ENCODE assay signal across 25 mouse cellular contexts in the genomic region with DNA sequence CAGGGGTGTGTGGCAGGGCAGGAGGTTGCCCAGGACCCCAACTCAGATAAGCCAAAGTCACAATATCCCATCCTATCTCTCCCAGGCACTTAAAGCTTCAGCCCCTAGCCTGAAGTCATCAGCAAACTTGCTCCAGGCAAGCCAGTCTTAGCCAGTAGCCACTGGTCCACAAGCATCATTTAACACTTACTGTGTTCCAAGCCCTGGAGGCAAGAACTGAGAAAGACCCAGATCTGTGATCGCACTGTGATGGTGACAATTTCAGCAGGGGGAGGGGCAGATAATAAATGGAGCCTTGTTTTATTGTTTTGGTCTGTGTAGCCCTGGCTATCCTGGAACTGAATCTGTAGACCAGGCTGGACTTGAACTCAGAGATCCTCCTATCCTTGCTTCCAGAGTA. TPM values are rescaled to one million over a fixed set of nuclear protein-coding genes. Genes with fewer than 3 reads are reported as not detected.
"Had no signal": no experiment of that assay in that cellular context is flagged by ENCODE, and none has a peak within 500 bp of the region (broad histone marks: within the 10 kb centered on the region; RNA-seq: fewer than 3 reads in every experiment).

No protein-coding gene starts in this region.

- H3K27ac ChIP-seq: midbrain, embryonic 13.5 days; midbrain, embryonic 15.5 days; neural tube, embryonic 12.5 days had no signal

- H3K4me3 ChIP-seq: midbrain, embryonic 13.5 days; midbrain, embryonic 15.5 days; neural tube, embryonic 12.5 days had no signal

- H3K9me3 ChIP-seq: midbrain, embryonic 13.5 days; midbrain, embryonic 15.5 days; neural tube, embryonic 12.5 days had no signal

- H3K36me3 ChIP-seq: midbrain, embryonic 13.5 days; midbrain, embryonic 15.5 days; neural tube, embryonic 12.5 days had no signal

- H3K4me2 ChIP-seq: lung, embryonic 14.5 days; midbrain, embryonic 11.5 days; midbrain, embryonic 13.5 days; midbrain, embryonic 15.5 days; neural tube, embryonic 12.5 days had no signal

- H3K9ac ChIP-seq: lung, embryonic 14.5 days; midbrain, embryonic 13.5 days; midbrain, embryonic 15.5 days; neural tube, embryonic 12.5 days had no signal

- ATAC-seq: midbrain, embryonic 13.5 days; midbrain, embryonic 15.5 days had no signal

- DNase-seq: lung, adult 18-20 months; lung, embryonic 14.5 days; lung, postnatal 10 days; lung, postnatal 4 days; right cerebral cortex, postnatal 14 days; right cerebral cortex, postnatal 4 days; spleen, adult 18-20 months; thymus, adult 18-20 months; thymus, postnatal 14 days; thymus, postnatal 36 days had no signal

RNA-seq across cellular contexts. Expression of a gene that starts 11.5 kb away (rescaled TPM):
- total RNA-seq: megakaryocyte, adult 5-6 weeks; megakaryocyte-erythroid progenitor cell, adult 5-6 weeks; midbrain, postnatal 0 days; monocyte, adult 5-6 weeks had no signal
- polyA plus RNA-seq: liver, embryonic 16.5 days; lung, embryonic 14.5 days; lung, embryonic 16.5 days; midbrain, embryonic 11.5 days; midbrain, embryonic 13.5 days; midbrain, embryonic 15.5 days; midbrain, postnatal 0 days; neural tube, embryonic 14.5 days; small intestine, adult 2 months; stomach, embryonic 14.5 days had no signal

RNA-seq across cellular contexts. Expression of a gene that starts 20.8 kb away (rescaled TPM):
- total RNA-seq: monocyte, adult 5-6 weeks had no signal
- polyA plus RNA-seq: lung, embryonic 14.5 days; lung, embryonic 16.5 days; stomach, embryonic 14.5 days; stomach, embryonic 16.5 days had no signal

RNA-seq across cellular contexts. Expression of a gene that starts 37.6 kb away (rescaled TPM):
- total RNA-seq: megakaryocyte, adult 5-6 weeks; monocyte, adult 5-6 weeks; neutrophil, adult 5-6 weeks had no signal
- polyA plus RNA-seq: liver, embryonic 16.5 days; lung, embryonic 14.5 days; lung, embryonic 16.5 days; stomach, embryonic 14.5 days; stomach, embryonic 16.5 days had no signal
